Comparison of ENCODE assay signal across 9 mouse cellular contexts in genomic region chr9:108795762-108796161, GRCm38 (mm10). TPM values are rescaled to one million over a fixed set of nuclear protein-coding genes. Genes with fewer than 3 reads are reported as not detected.
DNase-seq lines count a peak whose midpoint lies in the region; ATAC-seq and TF ChIP-seq lines count a peak whose summit lies in the region.
"Had no signal": no experiment of that assay in that cellular context is flagged by ENCODE, and none has a peak within 500 bp of the region (broad histone marks: within the 10 kb centered on the region; RNA-seq: fewer than 3 reads in every experiment).

No protein-coding gene starts in this region.

- H3K9ac ChIP-seq in embryonic facial prominence, embryonic 15.5 days = no peak overlapping the region
- no peak overlapping the region for H3K9ac ChIP-seq in limb, embryonic 15.5 days

- DNase-seq in cerebellum, adult 9-11 months = peak; percentile 56
- no peak for DNase-seq in cerebellum, adult 8-10 months
- peak; percentile 60 for DNase-seq in ES-CJ7 (ENCODE audit: low read depth, low spot score)
- DNase-seq in heart, postnatal 36 days = peak; percentile 42 to 54
- no peak for DNase-seq in layer of hippocampus, postnatal 10 days (ENCODE audit: low spot score in 2 of 2)

- H3K79me2 ChIP-seq in myocyte (ENCODE audit: control insufficient read depth, insufficient read depth) = peaks cover 86% of the 10 kb centered on the region

- H3K9me3 ChIP-seq in embryonic facial prominence, embryonic 15.5 days (replicated peaks) = no peaks in the 10 kb centered on the region
- no peaks in the 10 kb centered on the region for H3K9me3 ChIP-seq in limb, embryonic 15.5 days

- H3ac ChIP-seq in myocyte (ENCODE audit: control insufficient read depth, insufficient read length) = no peak overlapping the region

- no peaks in the 10 kb centered on the region for H3K27me3 ChIP-seq in embryonic facial prominence, embryonic 15.5 days
- H3K27me3 ChIP-seq in limb, embryonic 15.5 days = no peaks in the 10 kb centered on the region
- no peaks in the 10 kb centered on the region for H3K27me3 ChIP-seq in myocyte (ENCODE audit: control insufficient read depth, insufficient read depth, insufficient read length)
- H3K27me3 ChIP-seq: CH12.LX had no signal

- peaks cover 48% of the 10 kb centered on the region for H3K4me1 ChIP-seq in embryonic facial prominence, embryonic 15.5 days
- H3K4me1 ChIP-seq in limb, embryonic 15.5 days = peaks cover 37% of the 10 kb centered on the region

- H3K4me3 ChIP-seq in embryonic facial prominence, embryonic 15.5 days (replicated peaks) = peak overlapping the region; percentile 6
- no peak overlapping the region for H3K4me3 ChIP-seq in limb, embryonic 15.5 days
- H3K4me3 ChIP-seq in myocyte = peak overlapping the region; percentile 19

- 42% methylated on average over 11 of the region's 11 CpGs for WGBS in embryonic facial prominence, embryonic 15.5 days
- 49% methylated on average over 11 of the region's 11 CpGs for WGBS in limb, embryonic 15.5 days

- intact Hi-C loops in heart, postnatal 36 days (cut with DNase I) = no loop called here

- H3K27ac ChIP-seq in embryonic facial prominence, embryonic 15.5 days (replicated peaks) = peak overlapping the region; percentile 69
- peak overlapping the region; percentile 57; the same call in 1 of the 2 replicates for H3K27ac ChIP-seq in limb, embryonic 15.5 days

- peaks cover 45% of the 10 kb centered on the region for H3K36me3 ChIP-seq in embryonic facial prominence, embryonic 15.5 days
- H3K36me3 ChIP-seq in limb, embryonic 15.5 days = peaks cover 44% of the 10 kb centered on the region
- H3K36me3 ChIP-seq in myocyte (ENCODE audit: control insufficient read depth, insufficient read depth) = peaks cover 30% of the 10 kb centered on the region

- TF ChIP-seq POLR2A in myocyte (IDR thresholded peaks at IDR 0.05; ENCODE audit: insufficient read length, low read depth) = no peak

- 0 out of 2 replicates have a peak overlapping the region, but pooled peaks have one; percentile 10 for H3K4me2 ChIP-seq in embryonic facial prominence, embryonic 15.5 days (replicated peaks)
- H3K4me2 ChIP-seq in limb, embryonic 15.5 days = peak overlapping the region; percentile 22; the same call in 1 of the 2 replicates
- H3K4me2 ChIP-seq in myocyte (ENCODE audit: low read depth) = peak overlapping the region; percentile 94

- 0 out of 2 replicates have a peak, but pooled peaks have one; percentile 60 for ATAC-seq in embryonic facial prominence, embryonic 15.5 days (ENCODE audit: insufficient number of reproducible peaks, low FRiP score, low TSS enrichment, low read depth)
- no peak for ATAC-seq in limb, embryonic 15.5 days (ENCODE audit: insufficient number of reproducible peaks, low FRiP score, low TSS enrichment, low read depth)

TF ChIP-seq in myocyte, 11 proteins besides CTCF, POLR2A, EP300 and RAD21:
- no peak for TF ChIP-seq SRF (IDR thresholded peaks at IDR 0.05; ENCODE audit: control insufficient read depth, insufficient read length, low read depth)
- no peak for TF ChIP-seq REST (IDR thresholded peaks at IDR 0.05; ENCODE audit: insufficient read depth, insufficient read length)
- TF ChIP-seq MYOG (IDR thresholded peaks at IDR 0.05; ENCODE audit: control insufficient read depth in 1 of 3, insufficient read depth in 1 of 3, insufficient read length in 2 of 3, low read depth in 2 of 3) = no peak
- no peak for TF ChIP-seq TCF3 (IDR thresholded peaks at IDR 0.05; ENCODE audit: insufficient read length, low read depth)
- no peak for TF ChIP-seq CEBPB (IDR thresholded peaks at IDR 0.05; ENCODE audit: insufficient read depth, poor library complexity, severe bottlenecking)
- no peak for TF ChIP-seq MYOD1 (IDR thresholded peaks at IDR 0.05; ENCODE audit: control insufficient read depth in 1 of 3, insufficient read length in 2 of 3, low read depth in 2 of 3)
- no peak for TF ChIP-seq E2F4 (IDR thresholded peaks at IDR 0.05; ENCODE audit: insufficient read depth)
- no peak for TF ChIP-seq TCF12 (IDR thresholded peaks at IDR 0.05; ENCODE audit: insufficient read depth, poor library complexity, severe bottlenecking)
- no peak for TF ChIP-seq POLR2AphosphoS2 (IDR thresholded peaks at IDR 0.05; ENCODE audit: insufficient read length, low read depth)
- no peak for TF ChIP-seq MAX (IDR thresholded peaks at IDR 0.05; ENCODE audit: low read depth)
- TF ChIP-seq USF1 (IDR thresholded peaks at IDR 0.05; ENCODE audit: low read depth) = no peak

RNA-seq across cellular contexts. Expression of gene Ip6k2, which starts 12.2 kb away (rescaled TPM):
- polyA plus RNA-seq in embryonic facial prominence, embryonic 15.5 days (2015; fragmentation: Nextera tagmentation; extraction: Ambion mirVana) = 89.7 and 101 TPM in 2 replicates
- 10 to 100 TPM; 21.3 to 23.6 TPM for total RNA-seq in heart, postnatal 36 days (2021)
- 86.7 and 99.7 TPM in 2 replicates for polyA plus RNA-seq in limb, embryonic 15.5 days (2015; fragmentation: Nextera tagmentation; extraction: Ambion mirVana)
- 45.5 TPM for polyA plus RNA-seq in myocyte (2012; fragmentation: generic; extraction: Trizol)
- 100 to 1,000 TPM; 180 to 190 TPM for total RNA-seq in layer of hippocampus, postnatal 10 days (2021)

RNA-seq across cellular contexts. Expression of gene Nckipsd, which starts 12.4 kb away (rescaled TPM):
- 16.5 and 20.4 TPM in 2 replicates for polyA plus RNA-seq in embryonic facial prominence, embryonic 15.5 days (2015; fragmentation: Nextera tagmentation; extraction: Ambion mirVana)
- total RNA-seq in heart, postnatal 36 days (2021) = 1 to 10 TPM; 7.2 to 9.4 TPM
- polyA plus RNA-seq in limb, embryonic 15.5 days (2015; fragmentation: Nextera tagmentation; extraction: Ambion mirVana) = 17.7 and 19.0 TPM in 2 replicates
- polyA plus RNA-seq in myocyte (2012; fragmentation: generic; extraction: Trizol) = 5.9 TPM
- 10 to 100 TPM; 40.7 to 43.4 TPM for total RNA-seq in layer of hippocampus, postnatal 10 days (2021)

RNA-seq across cellular contexts. Expression of gene Celsr3, which starts 30.4 kb away (rescaled TPM):
- 0.53 and 0.58 TPM in 2 replicates for polyA plus RNA-seq in embryonic facial prominence, embryonic 15.5 days (2015; fragmentation: Nextera tagmentation; extraction: Ambion mirVana)
- total RNA-seq in heart, postnatal 36 days (2021) = under 1 TPM in 1 of 2 experiments, not detected in 1; 0.14 TPM
- 0.08 and 0.09 TPM in 2 replicates for polyA plus RNA-seq in limb, embryonic 15.5 days (2015; fragmentation: Nextera tagmentation; extraction: Ambion mirVana)
- 0.65 TPM for polyA plus RNA-seq in myocyte (2012; fragmentation: generic; extraction: Trizol)
- 10 to 100 TPM; 64.6 to 78.9 TPM for total RNA-seq in layer of hippocampus, postnatal 10 days (2021)

RNA-seq across cellular contexts. Expression of gene Slc26a6, which starts 57.3 kb away (rescaled TPM):
- polyA plus RNA-seq in embryonic facial prominence, embryonic 15.5 days (2015; fragmentation: Nextera tagmentation; extraction: Ambion mirVana) = 15.2 and 15.3 TPM in 2 replicates
- 10 to 100 TPM; 26.8 to 29.2 TPM for total RNA-seq in heart, postnatal 36 days (2021)
- polyA plus RNA-seq in limb, embryonic 15.5 days (2015; fragmentation: Nextera tagmentation; extraction: Ambion mirVana) = 12.7 and 13.8 TPM in 2 replicates
- 18.8 TPM for polyA plus RNA-seq in myocyte (2012; fragmentation: generic; extraction: Trizol)
- 10 to 100 TPM; 35.8 to 38.1 TPM for total RNA-seq in layer of hippocampus, postnatal 10 days (2021)

Comparison
In these comparisons a context has a peak if more than half of its experiments do, and no peak if none do; other contexts are left out.
1. DNase-seq: peak in cerebellum, adult 9-11 months (single experiment), ES-CJ7 (single experiment) and heart, postnatal 36 days (2 of 2); none in cerebellum, adult 8-10 months (single experiment) and layer of hippocampus, postnatal 10 days (0 of 2).
2. H3K4me2 ChIP-seq: peak in every context shown above with its lines; median percentile 94 in myocyte; 22 in limb, embryonic 15.5 days; 10 in embryonic facial prominence, embryonic 15.5 days.